Mouse (Mus musculus): ENCODE measurements around the gene Prr29. TPM values are rescaled to one million over a fixed set of nuclear protein-coding genes. Genes with fewer than 3 reads are reported as not detected.
"Not testable (repeated sequence)": the region's sequence is repeated elsewhere in the genome, so short reads cannot be mapped to it uniquely, and the experiment has no call there.

Prr29 gene
- polyA plus RNA-seq, 1 experiment from 2014 or later = not detected

DNA sequence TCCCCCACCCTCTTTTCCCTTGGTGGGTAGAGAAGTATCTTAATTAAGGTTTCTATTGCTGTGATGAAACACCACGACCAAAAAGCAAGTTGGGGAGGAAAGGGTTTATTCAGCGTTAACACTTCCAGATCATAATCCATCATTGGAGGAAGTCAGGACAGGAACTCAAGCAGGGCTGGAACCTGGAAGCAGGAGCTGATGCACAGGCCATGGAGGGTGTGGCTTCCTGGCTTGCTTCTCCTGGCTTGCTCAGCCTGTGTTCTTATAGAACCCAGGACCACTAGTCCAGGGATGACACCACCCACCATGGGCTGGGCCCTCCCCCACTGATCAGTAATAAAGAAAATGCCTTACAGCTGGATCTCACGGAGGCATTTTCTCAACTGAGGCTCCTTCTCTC is 25.5 kb downstream of the Prr29 start:
- TF ChIP-seq CTCF (IDR thresholded peaks at IDR 0.05; ENCODE audit: low read depth) = no peak
- no peak for TF ChIP-seq EP300 (IDR thresholded peaks at IDR 0.05; ENCODE audit: low read depth)
- Histone ChIP-seq H3K4me1 (ENCODE audit: insufficient read depth) (peaks cover 34% of the 10 kb centered on the region), H3K36me3 (replicated peaks; ENCODE audit: insufficient read depth, low read length) (peaks cover 9% of the 10 kb centered on the region; the same call in 1 of the 2 replicates), H3K9me3 (ENCODE audit: low read length) (no peaks in the 10 kb centered on the region), H3K9ac (replicated peaks) (no peak overlapping the region), H3K4me3 (ENCODE audit: low read depth, low read length) (no peak overlapping the region), H3K4me2 (ENCODE audit: low read depth, low read length) (no peak overlapping the region), H3K27ac (ENCODE audit: low read depth) (no peak overlapping the region), H3K27me3 (ENCODE audit: insufficient read depth, low read length) (no peaks in the 10 kb centered on the region)
- ATAC-seq = no peak
- WGBS (ENCODE audit: insufficient replicate concordance) = 39% methylated on average over 3 of the region's 3 CpGs
- DNase-seq = no peak

DNA sequence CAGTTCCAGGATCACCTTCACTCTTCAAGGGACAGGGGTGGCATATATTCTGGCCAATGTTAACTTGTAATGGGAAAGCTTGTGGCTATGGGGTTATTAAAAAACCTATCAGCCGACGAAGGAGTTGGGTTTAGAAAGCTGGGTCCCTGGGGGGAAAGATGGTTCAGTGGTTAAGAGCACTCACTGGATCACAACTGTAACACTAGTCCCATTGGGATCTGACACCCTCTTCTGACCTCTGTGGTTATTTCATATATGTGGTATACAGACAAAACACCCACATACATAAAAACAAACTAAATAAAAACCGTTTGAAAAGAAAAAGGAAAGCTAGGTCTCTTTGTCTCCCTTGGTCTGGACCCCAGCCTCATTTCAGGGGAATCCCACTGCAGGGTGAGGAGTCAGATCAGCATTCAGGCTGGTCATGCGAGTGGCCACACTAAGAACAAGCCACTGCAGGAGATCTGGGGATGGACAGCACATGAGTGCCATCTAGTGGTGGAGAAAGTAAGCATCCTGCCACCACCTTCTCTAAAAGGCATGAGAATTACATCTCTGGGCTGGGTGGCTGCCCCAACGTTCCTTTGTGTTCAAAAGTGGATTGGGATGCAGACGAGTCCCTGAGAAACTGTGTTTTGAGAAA is 26.4 kb downstream of the Prr29 start:
- Histone ChIP-seq H3K9me3 (ENCODE audit: low read length) (no peaks in the 10 kb centered on the region), H3K9ac (replicated peaks) (no peak overlapping the region), H3K4me3 (ENCODE audit: low read depth, low read length) (no peak overlapping the region), H3K27ac (ENCODE audit: low read depth) (no peak overlapping the region), H3K36me3 (replicated peaks; ENCODE audit: insufficient read depth, low read length) (peaks cover 13% of the 10 kb centered on the region), H3K4me2 (ENCODE audit: low read depth, low read length) (no peak overlapping the region), H3K4me1 (ENCODE audit: insufficient read depth) (peaks cover 34% of the 10 kb centered on the region), H3K27me3 (ENCODE audit: insufficient read depth, low read length) (no peaks in the 10 kb centered on the region)
- ATAC-seq = peak; percentile 35
- WGBS (ENCODE audit: insufficient replicate concordance) = 26% methylated on average over 6 of the region's 6 CpGs
- peak; percentile 75 for DNase-seq
- TF ChIP-seq CTCF (IDR thresholded peaks at IDR 0.05; ENCODE audit: low read depth) (peak; percentile 98), EP300 (IDR thresholded peaks at IDR 0.05; ENCODE audit: low read depth) (no peak)

DNA sequence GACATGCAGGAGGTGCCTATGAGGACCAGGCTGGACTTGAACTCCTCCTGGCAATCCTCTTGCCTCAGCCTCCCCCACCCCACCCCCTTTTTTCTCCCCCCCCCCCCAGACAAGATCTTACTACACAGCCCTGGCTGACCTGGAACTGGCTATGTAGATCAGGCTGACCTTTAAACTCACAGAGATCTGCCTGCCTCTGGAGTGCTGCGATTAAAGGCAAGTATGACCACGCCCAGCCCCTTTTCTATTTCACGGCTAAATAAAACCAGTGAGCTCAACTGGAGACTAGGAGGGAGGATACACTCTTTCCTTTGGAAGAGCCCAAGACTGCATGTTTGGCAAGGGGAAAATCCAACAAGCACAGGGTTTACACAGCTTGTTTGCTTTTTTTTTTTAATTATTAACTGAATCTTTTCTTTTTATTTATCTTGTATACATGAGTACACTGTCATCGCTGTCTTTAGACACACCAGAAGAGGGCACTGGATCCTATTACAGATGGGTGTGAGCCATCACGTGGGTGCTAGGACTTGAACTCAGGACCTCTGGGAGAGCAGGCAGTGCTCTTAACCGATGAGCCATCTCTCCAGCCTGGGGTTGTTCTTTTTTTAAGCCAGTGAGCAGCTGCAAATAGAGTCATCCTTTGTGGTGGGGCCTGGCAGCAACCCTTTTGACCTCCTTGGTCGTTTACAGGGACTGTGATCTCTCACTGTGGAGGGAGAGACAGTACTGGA is 27.5 kb downstream of the Prr29 start:
- no peaks in the 10 kb centered on the region for H3K9me3 ChIP-seq (ENCODE audit: low read length)
- no peaks in the 10 kb centered on the region for H3K27me3 ChIP-seq (ENCODE audit: insufficient read depth, low read length)
- H3K4me2 ChIP-seq (ENCODE audit: low read depth, low read length) = no peak overlapping the region
- ATAC-seq = peak; percentile 48
- H3K27ac ChIP-seq (ENCODE audit: low read depth) = no peak overlapping the region
- 49% methylated on average over 7 of the region's 7 CpGs for WGBS (ENCODE audit: insufficient replicate concordance)
- peaks cover 14% of the 10 kb centered on the region for H3K36me3 ChIP-seq (replicated peaks; ENCODE audit: insufficient read depth, low read length)
- no peak for DNase-seq
- TF ChIP-seq EP300 (IDR thresholded peaks at IDR 0.05; ENCODE audit: low read depth) = no peak
- TF ChIP-seq CTCF (IDR thresholded peaks at IDR 0.05; ENCODE audit: low read depth) = 0 out of 2 replicates have a peak, but pooled peaks have one; percentile 17
- H3K4me1 ChIP-seq (ENCODE audit: insufficient read depth) = peaks cover 27% of the 10 kb centered on the region
- H3K9ac ChIP-seq (replicated peaks) = no peak overlapping the region
- H3K4me3 ChIP-seq (ENCODE audit: low read depth, low read length) = no peak overlapping the region

DNA sequence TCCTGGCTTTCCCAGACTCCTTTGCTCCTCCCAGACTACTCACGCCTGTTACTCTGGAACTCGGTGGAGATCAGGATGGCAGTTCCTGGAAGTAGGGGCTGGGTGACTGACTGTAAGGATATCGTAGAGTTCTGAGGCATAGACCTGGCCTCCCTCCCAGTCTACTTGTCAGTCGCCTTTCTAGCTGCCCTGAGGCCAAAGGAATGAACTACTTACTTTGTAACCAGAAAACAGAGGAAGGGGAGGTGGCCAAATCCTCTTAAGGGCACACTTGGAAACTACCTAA is 28.0 kb downstream of the Prr29 start:
- Histone ChIP-seq H3K4me2 (ENCODE audit: low read depth, low read length) (no peak overlapping the region), H3K27ac (ENCODE audit: low read depth) (no peak overlapping the region), H3K27me3 (ENCODE audit: insufficient read depth, low read length) (no peaks in the 10 kb centered on the region), H3K9ac (replicated peaks) (no peak overlapping the region), H3K4me1 (ENCODE audit: insufficient read depth) (peaks cover 24% of the 10 kb centered on the region), H3K36me3 (replicated peaks; ENCODE audit: insufficient read depth, low read length) (peaks cover 19% of the 10 kb centered on the region), H3K4me3 (ENCODE audit: low read depth, low read length) (no peak overlapping the region), H3K9me3 (ENCODE audit: low read length) (no peaks in the 10 kb centered on the region)
- WGBS (ENCODE audit: insufficient replicate concordance) = 71% methylated on average over 4 of the region's 4 CpGs
- no peak for TF ChIP-seq EP300 (IDR thresholded peaks at IDR 0.05; ENCODE audit: low read depth)
- no peak for TF ChIP-seq CTCF (IDR thresholded peaks at IDR 0.05; ENCODE audit: low read depth)
- no peak for ATAC-seq
- DNase-seq = no peak

DNA sequence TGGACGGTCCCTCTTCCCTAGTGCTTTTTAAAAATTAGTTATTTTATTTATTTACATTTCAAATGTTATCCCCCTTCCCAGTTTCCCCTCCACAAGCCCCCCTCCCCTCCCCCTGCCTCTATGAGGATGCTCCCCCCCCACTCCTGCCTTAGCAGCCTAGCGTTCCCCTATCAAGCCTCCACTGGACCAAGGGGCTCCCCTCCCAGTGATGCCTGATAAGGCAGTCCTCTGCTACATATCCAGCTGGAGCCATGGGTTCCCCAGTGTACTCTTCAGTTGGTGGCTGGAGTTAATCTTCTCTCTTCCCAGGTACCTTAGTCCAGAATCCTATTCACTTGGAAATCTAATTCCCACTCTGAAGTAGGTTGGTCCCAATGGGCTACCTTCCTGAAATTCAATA is 28.8 kb downstream of the Prr29 start:
- Histone ChIP-seq H3K36me3 (replicated peaks; ENCODE audit: insufficient read depth, low read length) (peaks cover 25% of the 10 kb centered on the region), H3K4me1 (ENCODE audit: insufficient read depth) (peaks cover 21% of the 10 kb centered on the region)
- not testable (repeated sequence) for H3K9ac ChIP-seq (replicated peaks); DNase-seq; ATAC-seq; H3K9me3 ChIP-seq (ENCODE audit: low read length); H3K4me3 ChIP-seq (ENCODE audit: low read depth, low read length); H3K27ac ChIP-seq (ENCODE audit: low read depth); H3K27me3 ChIP-seq (ENCODE audit: insufficient read depth, low read length); H3K4me2 ChIP-seq (ENCODE audit: low read depth, low read length)
- 64% methylated on average over 2 of the region's 2 CpGs for WGBS (ENCODE audit: insufficient replicate concordance)

DNA sequence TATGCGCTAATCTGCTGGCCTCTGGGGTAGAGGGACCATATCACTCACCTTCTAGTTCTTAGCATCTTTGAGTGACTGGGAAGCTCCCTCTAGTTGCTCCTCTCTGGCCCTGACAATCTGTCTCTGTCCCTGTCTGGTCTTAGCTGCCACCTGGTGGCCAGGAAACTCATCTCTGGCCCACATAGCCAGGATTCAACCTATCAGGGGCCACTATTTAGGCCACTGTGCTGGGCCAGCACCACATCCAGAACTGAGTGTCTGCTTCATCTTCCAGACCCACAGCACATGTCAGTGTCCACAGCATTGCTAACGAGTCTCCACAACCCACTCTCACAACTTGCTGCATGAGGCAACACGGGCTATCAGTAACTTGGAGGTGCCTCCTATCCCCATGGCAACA is 32.4 kb downstream of the Prr29 start:
- H3K4me1 ChIP-seq (ENCODE audit: insufficient read depth) = peaks cover 1% of the 10 kb centered on the region; the same call in 1 of the 2 replicates
- H3K4me3 ChIP-seq (ENCODE audit: low read depth, low read length) = no peak overlapping the region
- H3K27ac ChIP-seq (ENCODE audit: low read depth) = no peak overlapping the region
- 79% methylated on average over 3 of the region's 3 CpGs for WGBS (ENCODE audit: insufficient replicate concordance)
- no peak overlapping the region for H3K4me2 ChIP-seq (ENCODE audit: low read depth, low read length)
- DNase-seq (no peak), ATAC-seq (no peak)
- no peaks in the 10 kb centered on the region for H3K27me3 ChIP-seq (ENCODE audit: insufficient read depth, low read length)
- peaks cover 51% of the 10 kb centered on the region for H3K36me3 ChIP-seq (replicated peaks; ENCODE audit: insufficient read depth, low read length)
- no peak overlapping the region for H3K9ac ChIP-seq (replicated peaks)
- TF ChIP-seq CTCF (IDR thresholded peaks at IDR 0.05; ENCODE audit: low read depth) = peak; percentile 63
- no peak for TF ChIP-seq EP300 (IDR thresholded peaks at IDR 0.05; ENCODE audit: low read depth)
- H3K9me3 ChIP-seq (ENCODE audit: low read length) = no peaks in the 10 kb centered on the region

Data from liver, postnatal 0 days (tissue).